Comparison of ENCODE assay signal across 7 mouse cellular contexts in genomic region chr16:3115336-3116112, GRCm38 (mm10).
DNase-seq lines count a peak whose midpoint lies in the region; ATAC-seq and TF ChIP-seq lines count a peak whose summit lies in the region.
"Not testable (repeated sequence)": the region's sequence is repeated elsewhere in the genome, so short reads cannot be mapped to it uniquely, and the experiment has no call there.

No protein-coding gene starts in this region.

- H3K36me3 ChIP-seq in embryonic facial prominence, embryonic 12.5 days; heart, embryonic 10.5 days; kidney, adult 2 months (ENCODE audit: control insufficient read depth, insufficient read depth, low read length): not testable (repeated sequence)

- peak; percentile 15 to 54 for DNase-seq in adrenal gland, adult (ENCODE audit: inconsistent age in 2 of 2, low spot score in 1 of 2)
- peak; percentile 68 for DNase-seq in heart, embryonic 10.5 days (ENCODE audit: low spot score)
- DNase-seq in kidney, adult 2 months = peak; percentile 42
- peak; percentile 33 to 39 for DNase-seq in left cerebral cortex, postnatal 25 days (ENCODE audit: low spot score in 2 of 2)
- DNase-seq in lung, postnatal 25 days (ENCODE audit: low spot score) = peak; percentile 35
- peak; percentile 6 for DNase-seq in right cerebral cortex, postnatal 14 days

- ATAC-seq in embryonic facial prominence, embryonic 12.5 days (ENCODE audit: insufficient number of reproducible peaks, insufficient read depth, low FRiP score, low TSS enrichment) = peak; percentile 81

- WGBS in embryonic facial prominence, embryonic 12.5 days = 78% methylated on average over 7 of the region's 9 CpGs
- WGBS in heart, embryonic 10.5 days = 74% methylated on average over 8 of the region's 9 CpGs
- 86% methylated on average over 9 of the region's 9 CpGs for WGBS in kidney, adult 2 months

- H3K27ac ChIP-seq in embryonic facial prominence, embryonic 12.5 days; heart, embryonic 10.5 days; kidney, adult 2 months (ENCODE audit: insufficient read depth, low read depth, low read length): not testable (repeated sequence)

- not testable (repeated sequence) for H3K27me3 ChIP-seq in embryonic facial prominence, embryonic 12.5 days; heart, embryonic 10.5 days (ENCODE audit: insufficient read depth, poor library complexity, severe bottlenecking); kidney, adult 2 months (replicated peaks; ENCODE audit: control insufficient read depth, insufficient read depth, low read length)

- not testable (repeated sequence) for H3K9me3 ChIP-seq in embryonic facial prominence, embryonic 12.5 days; heart, embryonic 10.5 days

- not testable (repeated sequence) for TF ChIP-seq POLR2A in kidney, adult 2 months (IDR thresholded peaks at IDR 0.05; ENCODE audit: low read depth, low read length)

- intact Hi-C loops in left cerebral cortex, postnatal 25 days (cut with DNase I) = not testable (repeated sequence)

- H3K4me2 ChIP-seq in embryonic facial prominence, embryonic 12.5 days (replicated peaks) = not testable (repeated sequence)

- not testable (repeated sequence) for H3K4me1 ChIP-seq in embryonic facial prominence, embryonic 12.5 days; heart, embryonic 10.5 days; kidney, adult 2 months (ENCODE audit: control insufficient read depth, insufficient read depth, low read length)

- not testable (repeated sequence) for H3K9ac ChIP-seq in embryonic facial prominence, embryonic 12.5 days

- not testable (repeated sequence) for TF ChIP-seq CTCF in kidney, adult 2 months (conservative IDR thresholded peaks at IDR 0.05; ENCODE audit: insufficient read depth, insufficient read length, low read depth, low read length)

- not testable (repeated sequence) for H3K4me3 ChIP-seq in embryonic facial prominence, embryonic 12.5 days; heart, embryonic 10.5 days; kidney, adult 2 months (ENCODE audit: insufficient read depth, low read depth, low read length)

Comparison
In these comparisons a context has a peak if more than half of its experiments do, and no peak if none do; other contexts are left out.
1. DNase-seq: peak in every context shown above with its lines; median percentile 68 in heart, embryonic 10.5 days; 42 in kidney, adult 2 months; 36 in left cerebral cortex, postnatal 25 days; 35 in lung, postnatal 25 days; 34 in adrenal gland, adult; 6 in right cerebral cortex, postnatal 14 days.